Mouse (Mus musculus) E14TG2a.4 (cell line): ENCODE measurements around the gene Lrp8.

ENCODE experiments used
- CTCF ChIP-seq: conservative IDR thresholded peaks from 2 replicates; pipeline ENCODE4 v1.5.1; 2014; ENCODE audit warnings: low read length
- POU5F1 ChIP-seq: IDR thresholded peaks from 2 replicates; pipeline ENCODE4 v1.6.1; 2014; ENCODE audit warnings: low read length, borderline replicate concordance

DNA sequence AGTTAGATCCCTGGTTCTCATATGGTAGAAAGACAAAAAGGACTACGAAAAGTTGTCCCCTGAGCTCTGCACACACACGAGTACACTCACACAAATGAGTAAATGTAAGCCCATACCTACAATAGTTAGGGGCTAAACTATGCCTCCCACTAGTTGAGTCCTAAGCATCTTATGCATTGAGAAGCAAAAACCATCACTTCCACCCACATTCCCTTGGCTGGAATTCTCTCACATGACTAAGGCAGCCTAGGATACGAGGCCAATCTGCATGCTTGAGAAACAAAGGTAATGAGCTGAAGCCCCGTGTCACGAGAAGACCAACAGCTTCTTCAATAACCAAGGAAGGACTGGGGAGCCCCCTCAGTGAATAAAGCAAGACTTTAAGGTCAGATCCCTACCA, 35.9 kb upstream of the Lrp8 start:
- TF ChIP-seq CTCF (no peak), POU5F1 (no peak)
